Comparison of ENCODE assay signal across 8 mouse cellular contexts in genomic region chr8:84909162-84909767, GRCm38 (mm10). TPM values are rescaled to one million over a fixed set of nuclear protein-coding genes. Genes with fewer than 3 reads are reported as not detected.
DNase-seq lines count a peak whose midpoint lies in the region; ATAC-seq and TF ChIP-seq lines count a peak whose summit lies in the region.

No protein-coding gene starts in this region.

- H3K4me2 ChIP-seq in embryonic facial prominence, embryonic 12.5 days (replicated peaks) = peak overlapping the region; percentile 68
- H3K4me2 ChIP-seq in hindbrain, embryonic 16.5 days (ENCODE audit: low read length) = peak overlapping the region; percentile 59
- peak overlapping the region; percentile 45 for H3K4me2 ChIP-seq in midbrain, postnatal 0 days (ENCODE audit: low read depth, low read length, poor library complexity, severe bottlenecking)

- no peak for TF ChIP-seq CTCF in liver, adult 2 months (IDR thresholded peaks at IDR 0.05; ENCODE audit: low read depth, low read length)
- TF ChIP-seq CTCF in midbrain, postnatal 0 days (IDR thresholded peaks at IDR 0.05) = no peak

- 0 out of 2 replicates have a peak, but pooled peaks have one; percentile 25 for ATAC-seq in embryonic facial prominence, embryonic 12.5 days (ENCODE audit: insufficient number of reproducible peaks, insufficient read depth, low FRiP score, low TSS enrichment)
- ATAC-seq in hindbrain, embryonic 16.5 days = peak; percentile 21; the same call in 1 of the 2 replicates
- ATAC-seq in midbrain, postnatal 0 days (ENCODE audit: low FRiP score) = no peak
- ATAC-seq in megakaryocyte progenitor cell, adult 5-6 weeks (replicated peaks; ENCODE audit: poor library complexity) = no peak

- no peaks in the 10 kb centered on the region for H3K27me3 ChIP-seq in liver, adult 2 months (ENCODE audit: control insufficient read depth, insufficient read depth, low read length)
- peaks cover 50% of the 10 kb centered on the region for H3K27me3 ChIP-seq in embryonic facial prominence, embryonic 12.5 days
- H3K27me3 ChIP-seq in hindbrain, embryonic 16.5 days (replicated peaks; ENCODE audit: control insufficient read depth, insufficient read depth, low read length) = peaks cover 1% of the 10 kb centered on the region; the same call in 1 of the 2 replicates
- H3K27me3 ChIP-seq in midbrain, postnatal 0 days (ENCODE audit: insufficient read depth, low read length) = no peaks in the 10 kb centered on the region; the same call in 1 of the 2 replicates

- H3K4me3 ChIP-seq in liver, adult 2 months (ENCODE audit: insufficient read depth, low read depth, low read length) = peak overlapping the region; percentile 72
- peak overlapping the region; percentile 51 for H3K4me3 ChIP-seq in embryonic facial prominence, embryonic 12.5 days
- peak overlapping the region; percentile 43 for H3K4me3 ChIP-seq in hindbrain, embryonic 16.5 days (ENCODE audit: low read length)
- H3K4me3 ChIP-seq in midbrain, postnatal 0 days (ENCODE audit: low read depth, low read length) = peak overlapping the region; percentile 29

- H3K9ac ChIP-seq in liver, adult 2 months (ENCODE audit: low read depth, low read length) = peak overlapping the region; percentile 76
- H3K9ac ChIP-seq in embryonic facial prominence, embryonic 12.5 days = peak overlapping the region; percentile 63
- peak overlapping the region; percentile 60 for H3K9ac ChIP-seq in hindbrain, embryonic 16.5 days (ENCODE audit: low read depth, low read length)
- peak overlapping the region; percentile 39 for H3K9ac ChIP-seq in midbrain, postnatal 0 days (replicated peaks; ENCODE audit: low read length, poor library complexity, severe bottlenecking)

- TF ChIP-seq POLR2A in liver, adult 2 months (IDR thresholded peaks at IDR 0.05; ENCODE audit: extremely low read depth, insufficient read depth, low read length) = no peak

- H3K4me1 ChIP-seq in liver, adult 2 months (ENCODE audit: control insufficient read depth, insufficient read depth, low read length) = peaks cover 11% of the 10 kb centered on the region; the same call in 1 of the 2 replicates
- H3K4me1 ChIP-seq in embryonic facial prominence, embryonic 12.5 days = peaks cover 23% of the 10 kb centered on the region
- H3K4me1 ChIP-seq in hindbrain, embryonic 16.5 days (ENCODE audit: control insufficient read depth, insufficient read depth, low read depth, low read length) = peaks cover 10% of the 10 kb centered on the region; the same call in 1 of the 2 replicates
- no peaks in the 10 kb centered on the region for H3K4me1 ChIP-seq in midbrain, postnatal 0 days (ENCODE audit: insufficient read depth, low read length)

- H3K9me3 ChIP-seq in embryonic facial prominence, embryonic 12.5 days = no peaks in the 10 kb centered on the region
- no peaks in the 10 kb centered on the region for H3K9me3 ChIP-seq in hindbrain, embryonic 16.5 days (ENCODE audit: control insufficient read depth, low read length)
- H3K9me3 ChIP-seq in midbrain, postnatal 0 days (ENCODE audit: low read length) = no peaks in the 10 kb centered on the region

- H3K27ac ChIP-seq in liver, adult 2 months (replicated peaks; ENCODE audit: insufficient read depth, low read depth, low read length) = no peak overlapping the region
- no peak overlapping the region for H3K27ac ChIP-seq in embryonic facial prominence, embryonic 12.5 days
- H3K27ac ChIP-seq in hindbrain, embryonic 16.5 days (ENCODE audit: low read depth, low read length) = no peak overlapping the region
- H3K27ac ChIP-seq in midbrain, postnatal 0 days (ENCODE audit: low read depth, low read length) = 0 out of 2 replicates have a peak overlapping the region, but pooled peaks have one; percentile 32

- no peaks in the 10 kb centered on the region for H3K36me3 ChIP-seq in liver, adult 2 months (ENCODE audit: control insufficient read depth, insufficient read depth, low read length)
- H3K36me3 ChIP-seq in embryonic facial prominence, embryonic 12.5 days = no peaks in the 10 kb centered on the region; the same call in 1 of the 2 replicates
- H3K36me3 ChIP-seq in hindbrain, embryonic 16.5 days (ENCODE audit: control insufficient read depth, insufficient read depth, low read length) = peaks cover 26% of the 10 kb centered on the region
- H3K36me3 ChIP-seq in midbrain, postnatal 0 days (ENCODE audit: insufficient read depth, low read length) = peaks cover 38% of the 10 kb centered on the region

- DNase-seq in liver, adult 2 months (ENCODE audit: extremely low read depth, low read depth, low spot score) = no peak
- no peak for DNase-seq in liver
- DNase-seq in midbrain, postnatal 0 days (ENCODE audit: low spot score) = no peak
- no peak for DNase-seq in adrenal gland, adult (ENCODE audit: inconsistent age in 2 of 2, low spot score in 1 of 2)
- DNase-seq in thymus, postnatal 0 days (ENCODE audit: low spot score) = no peak

- peaks cover 4% of the 10 kb centered on the region; the same call in 1 of the 2 replicates for H3K79me2 ChIP-seq in liver, adult 2 months (ENCODE audit: control insufficient read depth, insufficient read depth, low read length)

- WGBS in liver, adult 2 months = 54% methylated on average over 20 of the region's 20 CpGs
- WGBS in embryonic facial prominence, embryonic 12.5 days = 49% methylated on average over 20 of the region's 20 CpGs
- 46% methylated on average over 20 of the region's 20 CpGs for WGBS in hindbrain, embryonic 16.5 days
- WGBS in midbrain, postnatal 0 days = 48% methylated on average over 20 of the region's 20 CpGs

RNA-seq across cellular contexts. Expression of gene Dnase2a, which starts 0.9 kb away (rescaled TPM):
- total RNA-seq in liver, adult 2 months (2014; rRNA removed) = 13.0 and 16.1 TPM in 2 replicates
- 16.1 and 20.0 TPM in 2 replicates for polyA plus RNA-seq in liver, adult 2 months (2012; rRNA removed)
- 14.8 and 15.4 TPM in 2 replicates for polyA plus RNA-seq in embryonic facial prominence, embryonic 12.5 days (2016; fragmentation: Nextera tagmentation; extraction: Ambion mirVana)
- 6.4 and 7.0 TPM in 2 replicates for polyA plus RNA-seq in hindbrain, embryonic 16.5 days (2015; fragmentation: Nextera tagmentation; extraction: Ambion mirVana)
- 4.3 and 5.7 TPM in 2 replicates for total RNA-seq in midbrain, postnatal 0 days (2014; rRNA removed)
- polyA plus RNA-seq in midbrain, postnatal 0 days (2015; fragmentation: Nextera tagmentation; extraction: Ambion mirVana) = 6.7 and 8.2 TPM in 2 replicates
- polyA plus RNA-seq in thymus, postnatal 0 days (2015; fragmentation: Nextera tagmentation; extraction: Ambion mirVana) = 12.8 and 12.9 TPM in 2 replicates
- 16.8 and 23.7 TPM in 2 replicates for total RNA-seq in megakaryocyte progenitor cell, adult 5-6 weeks (2015)
- 52.7 and 73.5 TPM in 2 replicates for total RNA-seq in megakaryocyte progenitor cell, adult 5-6 weeks (2017)

RNA-seq across cellular contexts. Expression of gene Klf1, which starts 7.5 kb away (rescaled TPM):
- 4.8 and 5.8 TPM in 2 replicates for total RNA-seq in liver, adult 2 months (2014; rRNA removed)
- 5.2 and 6.6 TPM in 2 replicates for polyA plus RNA-seq in liver, adult 2 months (2012; rRNA removed)
- 4.7 and 5.4 TPM in 2 replicates for polyA plus RNA-seq in embryonic facial prominence, embryonic 12.5 days (2016; fragmentation: Nextera tagmentation; extraction: Ambion mirVana)
- polyA plus RNA-seq in hindbrain, embryonic 16.5 days (2015; fragmentation: Nextera tagmentation; extraction: Ambion mirVana) = 0.39 and 0.56 TPM in 2 replicates
- total RNA-seq in midbrain, postnatal 0 days (2014; rRNA removed) = 0.52 TPM in 1 of 2 replicates, not detected in the other
- polyA plus RNA-seq in midbrain, postnatal 0 days (2015; fragmentation: Nextera tagmentation; extraction: Ambion mirVana) = 0.36 and 0.52 TPM in 2 replicates
- polyA plus RNA-seq in thymus, postnatal 0 days (2015; fragmentation: Nextera tagmentation; extraction: Ambion mirVana) = 0.37 and 0.43 TPM in 2 replicates
- total RNA-seq in megakaryocyte progenitor cell, adult 5-6 weeks (2015) = 12.3 and 22.4 TPM in 2 replicates
- total RNA-seq in megakaryocyte progenitor cell, adult 5-6 weeks (2017) = 14.0 and 30.8 TPM in 2 replicates

RNA-seq across cellular contexts. Expression of gene Gcdh, which starts 15.5 kb away (rescaled TPM):
- total RNA-seq in liver, adult 2 months (2014; rRNA removed) = 461 and 560 TPM in 2 replicates
- 1,882 and 2,081 TPM in 2 replicates for polyA plus RNA-seq in liver, adult 2 months (2012; rRNA removed)
- polyA plus RNA-seq in embryonic facial prominence, embryonic 12.5 days (2016; fragmentation: Nextera tagmentation; extraction: Ambion mirVana) = 44.3 and 45.2 TPM in 2 replicates
- 41.4 and 42.8 TPM in 2 replicates for polyA plus RNA-seq in hindbrain, embryonic 16.5 days (2015; fragmentation: Nextera tagmentation; extraction: Ambion mirVana)
- total RNA-seq in midbrain, postnatal 0 days (2014; rRNA removed) = 22.1 and 30.5 TPM in 2 replicates
- 33.2 and 35.3 TPM in 2 replicates for polyA plus RNA-seq in midbrain, postnatal 0 days (2015; fragmentation: Nextera tagmentation; extraction: Ambion mirVana)
- 27.1 and 29.1 TPM in 2 replicates for polyA plus RNA-seq in thymus, postnatal 0 days (2015; fragmentation: Nextera tagmentation; extraction: Ambion mirVana)
- total RNA-seq in megakaryocyte progenitor cell, adult 5-6 weeks (2015) = 17.4 and 19.0 TPM in 2 replicates
- 27.8 TPM in 2 replicates for total RNA-seq in megakaryocyte progenitor cell, adult 5-6 weeks (2017)

RNA-seq across cellular contexts. Expression of gene Mast1, which starts 27.9 kb away (rescaled TPM):
- total RNA-seq in liver, adult 2 months (2014; rRNA removed) = 0.09 and 0.13 TPM in 2 replicates
- 0.25 and 0.43 TPM in 2 replicates for polyA plus RNA-seq in liver, adult 2 months (2012; rRNA removed)
- 5.3 and 5.7 TPM in 2 replicates for polyA plus RNA-seq in embryonic facial prominence, embryonic 12.5 days (2016; fragmentation: Nextera tagmentation; extraction: Ambion mirVana)
- polyA plus RNA-seq in hindbrain, embryonic 16.5 days (2015; fragmentation: Nextera tagmentation; extraction: Ambion mirVana) = 71.4 and 77.4 TPM in 2 replicates
- 85.9 and 92.0 TPM in 2 replicates for total RNA-seq in midbrain, postnatal 0 days (2014; rRNA removed)
- polyA plus RNA-seq in midbrain, postnatal 0 days (2015; fragmentation: Nextera tagmentation; extraction: Ambion mirVana) = 79.8 and 89.0 TPM in 2 replicates
- 0.08 and 0.22 TPM in 2 replicates for polyA plus RNA-seq in thymus, postnatal 0 days (2015; fragmentation: Nextera tagmentation; extraction: Ambion mirVana)
- not detected in 2 replicates for total RNA-seq in megakaryocyte progenitor cell, adult 5-6 weeks (2015)
- total RNA-seq in megakaryocyte progenitor cell, adult 5-6 weeks (2017) = 0.03 TPM in 1 of 2 replicates, not detected in the other

RNA-seq across cellular contexts. Expression of gene Syce2, which starts 37.4 kb away (rescaled TPM):
- total RNA-seq in liver, adult 2 months (2014; rRNA removed) = 1.1 and 1.6 TPM in 2 replicates
- 0.92 and 1.0 TPM in 2 replicates for polyA plus RNA-seq in liver, adult 2 months (2012; rRNA removed)
- polyA plus RNA-seq in embryonic facial prominence, embryonic 12.5 days (2016; fragmentation: Nextera tagmentation; extraction: Ambion mirVana) = 84.1 and 91.7 TPM in 2 replicates
- 38.1 and 46.6 TPM in 2 replicates for polyA plus RNA-seq in hindbrain, embryonic 16.5 days (2015; fragmentation: Nextera tagmentation; extraction: Ambion mirVana)
- 29.5 and 31.7 TPM in 2 replicates for total RNA-seq in midbrain, postnatal 0 days (2014; rRNA removed)
- polyA plus RNA-seq in midbrain, postnatal 0 days (2015; fragmentation: Nextera tagmentation; extraction: Ambion mirVana) = 56.2 and 61.4 TPM in 2 replicates
- 104 and 110 TPM in 2 replicates for polyA plus RNA-seq in thymus, postnatal 0 days (2015; fragmentation: Nextera tagmentation; extraction: Ambion mirVana)
- total RNA-seq in megakaryocyte progenitor cell, adult 5-6 weeks (2015) = 248 and 250 TPM in 2 replicates
- total RNA-seq in megakaryocyte progenitor cell, adult 5-6 weeks (2017) = 130 and 139 TPM in 2 replicates

Comparison
In these comparisons a context has a peak if more than half of its experiments do, and no peak if none do; other contexts are left out.
1. ATAC-seq: peak in embryonic facial prominence, embryonic 12.5 days (single experiment) and hindbrain, embryonic 16.5 days (single experiment); none in midbrain, postnatal 0 days (single experiment) and megakaryocyte progenitor cell, adult 5-6 weeks (single experiment).
2. RNA of gene Gcdh, which starts 15.5 kb away (polyA plus RNA-seq): 1,882 to 2,081 TPM in liver, adult 2 months; 44.3 to 45.2 TPM in embryonic facial prominence, embryonic 12.5 days, 41.4 to 42.8 TPM in hindbrain, embryonic 16.5 days, 33.2 to 35.3 TPM in midbrain, postnatal 0 days and 27.1 to 29.1 TPM in thymus, postnatal 0 days; every median in the first group is over 10 times any median in the second.
3. Peak in every context shown above with its lines, with median percentiles within 50 percentile points of each other: H3K4me3 ChIP-seq, H3K9ac ChIP-seq and H3K4me2 ChIP-seq.